Mouse (Mus musculus) intestine, embryonic 16.5 days (tissue): ENCODE results near the gene Prdx1. TPM values are rescaled to one million over a fixed set of nuclear protein-coding genes. Genes with fewer than 3 reads are reported as not detected.
"Not testable (repeated sequence)": the region's sequence is repeated elsewhere in the genome, so short reads cannot be mapped to it uniquely, and the experiment has no call there.

ENCODE experiments used
- ATAC-seq: fragments of 200-750 bp; cut with Nextera tagmentation; 2 replicates; pipeline ENCODE4 v1.8.0; 2017; ENCODE audit warnings: moderate TSS enrichment, moderate library complexity
- H3K27ac ChIP-seq: fragments of 300-500 bp; sonication (generic); 2 replicates; pipeline ENCODE4 v1.5.1; 2014; ENCODE audit warnings: mild to moderate bottlenecking, low read length
- H3K27me3 ChIP-seq: fragments of 300-500 bp; sonication (generic); replicated peaks from 2 replicates; pipeline ENCODE4 v1.6.1; 2014; ENCODE audit warnings: low read length, control low read depth, mixed read lengths; ENCODE audit not compliant: control insufficient read depth, insufficient read depth
- H3K36me3 ChIP-seq: fragments of 300-500 bp; sonication (generic); 2 replicates; pipeline ENCODE4 v1.6.1; 2014; ENCODE audit warnings: low read length, control low read depth; ENCODE audit not compliant: control insufficient read depth, insufficient read depth
- H3K4me1 ChIP-seq: fragments of 300-500 bp; sonication (generic); 2 replicates; pipeline ENCODE4 v1.6.1; 2014; ENCODE audit warnings: low read length, control low read depth, mixed read lengths; ENCODE audit not compliant: control insufficient read depth, insufficient read depth
- H3K4me2 ChIP-seq: fragments of 300-500 bp; sonication (generic); 2 replicates; pipeline ENCODE4 v1.6.1; 2014; ENCODE audit warnings: low read depth, low read length, control low read depth
- H3K4me3 ChIP-seq: fragments of 300-500 bp; sonication (generic); 2 replicates; pipeline ENCODE4 v1.5.1; 2014; ENCODE audit warnings: mild to moderate bottlenecking, low read length
- H3K9ac ChIP-seq: fragments of 300-500 bp; sonication (generic); 2 replicates; pipeline ENCODE4 v1.6.1; 2014; ENCODE audit warnings: low read depth, low read length
- H3K9me3 ChIP-seq: fragments of 300-500 bp; sonication (generic); 2 replicates; pipeline ENCODE4 v1.6.1; 2016; ENCODE audit warnings: low read length, control low read depth; ENCODE audit not compliant: control insufficient read depth
- WGBS: fragments of 180-500 bp; shearing (Covaris S2); extraction: QIAGEN DNeasy Blood & Tissue Kit; methylation state at CpG from one replicate; pipeline ENCODE4 v1.1.7; 2014; 5-methylcytosine and 5-hydroxymethylcytosine counted together
- polyA plus RNA-seq: library from polyadenylated mRNA; unstranded; fragments of >200 nt; fragmentation: Nextera tagmentation; extraction: Ambion mirVana; gene quantifications from 2 replicates; pipeline ENCODE4 v1.2.1, GENCODE M21; 2015

Gene Prdx1
- polyA plus RNA-seq, 1 experiment from 2014 or later, result 1,485 TPM

GRCm38 (mm10) chr4:116653228-116653627 lies 32.1 kb upstream of the Prdx1 start:
- no peak overlapping the region for H3K4me3 ChIP-seq
- H3K9ac ChIP-seq, result no peak overlapping the region
- H3K27ac ChIP-seq, result no peak overlapping the region
- H3K4me2 ChIP-seq, result no peak overlapping the region
- no peaks in the 10 kb centered on the region for H3K27me3 ChIP-seq
- H3K36me3 ChIP-seq, result no peaks in the 10 kb centered on the region
- no peaks in the 10 kb centered on the region for H3K9me3 ChIP-seq
- no peak for ATAC-seq
- peaks cover 13% of the 10 kb centered on the region for H3K4me1 ChIP-seq
- WGBS, result 82% methylated on average over 6 of the region's 6 CpGs

- Histone ChIP-seq H3K4me1 (peaks cover 7% of the 10 kb centered on the region), H3K27ac (peak overlapping the region; percentile 43; the same call in 1 of the 2 replicates), H3K27me3 (no peaks in the 10 kb centered on the region), H3K9me3 (no peaks in the 10 kb centered on the region), H3K4me3 (no peak overlapping the region), H3K4me2 (no peak overlapping the region), H3K9ac (no peak overlapping the region), H3K36me3 (no peaks in the 10 kb centered on the region)
- ATAC-seq, result 0 out of 2 replicates have a peak, but pooled peaks have one; percentile 19
- WGBS, result 46% methylated on average over 2 of the region's 2 CpGs
Observed at GRCm38 (mm10) chr4:116655100-116655499, 30.2 kb upstream of the Prdx1 start.

- no peaks in the 10 kb centered on the region for H3K27me3 ChIP-seq
- WGBS, result 74% methylated on average over 3 of the region's 3 CpGs
- no peak overlapping the region for H3K27ac ChIP-seq
- H3K9ac ChIP-seq, result no peak overlapping the region
- H3K36me3 ChIP-seq, result no peaks in the 10 kb centered on the region
- no peak overlapping the region for H3K4me3 ChIP-seq
- no peaks in the 10 kb centered on the region for H3K9me3 ChIP-seq
- H3K4me1 ChIP-seq, result peaks cover 6% of the 10 kb centered on the region; the same call in 1 of the 2 replicates
- H3K4me2 ChIP-seq, result no peak overlapping the region
- ATAC-seq, result no peak
Observed at GRCm38 (mm10) chr4:116655658-116656057, 29.7 kb upstream of the Prdx1 start.

- H3K4me2 ChIP-seq, result no peak overlapping the region
- H3K4me1 ChIP-seq, result peaks cover 3% of the 10 kb centered on the region; the same call in 1 of the 2 replicates
- no peak overlapping the region for H3K27ac ChIP-seq
- H3K27me3 ChIP-seq, result no peaks in the 10 kb centered on the region
- no peaks in the 10 kb centered on the region for H3K9me3 ChIP-seq
- ATAC-seq, result no peak
- no peaks in the 10 kb centered on the region for H3K36me3 ChIP-seq
- H3K4me3 ChIP-seq, result no peak overlapping the region
- 43% methylated on average over 3 of the region's 3 CpGs for whole genome bisulfite sequencing
- no peak overlapping the region for H3K9ac ChIP-seq
Observed at GRCm38 (mm10) chr4:116657971-116658370, 27.4 kb upstream of the Prdx1 start.

GRCm38 (mm10) chr4:116659474-116659873 lies 25.9 kb upstream of the Prdx1 start:
- peaks cover 3% of the 10 kb centered on the region; the same call in 1 of the 2 replicates for H3K4me1 ChIP-seq
- no peak overlapping the region for H3K27ac ChIP-seq
- WGBS, result 44% methylated on average over 2 of the region's 2 CpGs
- no peaks in the 10 kb centered on the region for H3K36me3 ChIP-seq
- H3K9me3 ChIP-seq, result no peaks in the 10 kb centered on the region
- no peaks in the 10 kb centered on the region for H3K27me3 ChIP-seq
- peak; percentile 50 for ATAC-seq
- no peak overlapping the region for H3K4me3 ChIP-seq
- H3K4me2 ChIP-seq, result no peak overlapping the region
- no peak overlapping the region for H3K9ac ChIP-seq

- H3K27me3 ChIP-seq, H3K9ac ChIP-seq, H3K4me1 ChIP-seq, H3K36me3 ChIP-seq, H3K27ac ChIP-seq, H3K4me3 ChIP-seq, H3K4me2 ChIP-seq, ATAC-seq, H3K9me3 ChIP-seq: not testable (repeated sequence)
- WGBS, result 79% methylated on average over 6 of the region's 6 CpGs
Observed at GRCm38 (mm10) chr4:116659916-116660315, 25.4 kb upstream of the Prdx1 start.

- Histone ChIP-seq H3K27me3 (no peaks in the 10 kb centered on the region), H3K4me3 (no peak overlapping the region), H3K9ac (no peak overlapping the region), H3K4me2 (no peak overlapping the region), H3K27ac (peak overlapping the region; percentile 82), H3K36me3 (no peaks in the 10 kb centered on the region), H3K4me1 (peaks cover 3% of the 10 kb centered on the region; the same call in 1 of the 2 replicates), H3K9me3 (no peaks in the 10 kb centered on the region)
- peak; percentile 86 for ATAC-seq
- WGBS, result 56% methylated on average over 6 of the region's 6 CpGs
Observed at GRCm38 (mm10) chr4:116660829-116661228, 24.5 kb upstream of the Prdx1 start.

- Histone ChIP-seq H3K4me1 (peaks cover 3% of the 10 kb centered on the region; the same call in 1 of the 2 replicates), H3K27me3 (no peaks in the 10 kb centered on the region), H3K9me3 (no peaks in the 10 kb centered on the region), H3K36me3 (no peaks in the 10 kb centered on the region), H3K27ac (no peak overlapping the region), H3K4me2 (no peak overlapping the region), H3K4me3 (no peak overlapping the region), H3K9ac (no peak overlapping the region)
- no peak for ATAC-seq
- WGBS, result 100% methylated on average over 1 of the region's 1 CpGs
Observed at GRCm38 (mm10) chr4:116661998-116662397, 23.3 kb upstream of the Prdx1 start.

GRCm38 (mm10) chr4:116666625-116667024 lies 18.7 kb upstream of the Prdx1 start:
- H3K4me2 ChIP-seq, result no peak overlapping the region
- H3K36me3 ChIP-seq, result no peaks in the 10 kb centered on the region
- WGBS, result 68% methylated on average over 4 of the region's 4 CpGs
- no peaks in the 10 kb centered on the region; the same call in 1 of the 2 replicates for H3K4me1 ChIP-seq
- ATAC-seq, result no peak
- H3K27ac ChIP-seq, result no peak overlapping the region
- no peak overlapping the region for H3K9ac ChIP-seq
- H3K9me3 ChIP-seq, result no peaks in the 10 kb centered on the region
- no peaks in the 10 kb centered on the region for H3K27me3 ChIP-seq
- H3K4me3 ChIP-seq, result no peak overlapping the region

GRCm38 (mm10) chr4:116668145-116668544 lies 17.2 kb upstream of the Prdx1 start:
- no peak overlapping the region for H3K4me3 ChIP-seq
- ATAC-seq, result no peak
- no peaks in the 10 kb centered on the region for H3K9me3 ChIP-seq
- 50% methylated on average over 3 of the region's 3 CpGs for WGBS
- no peak overlapping the region for H3K4me2 ChIP-seq
- H3K27me3 ChIP-seq, result no peaks in the 10 kb centered on the region
- peak overlapping the region; percentile 4; the same call in 1 of the 2 replicates for H3K27ac ChIP-seq
- no peak overlapping the region for H3K9ac ChIP-seq
- H3K4me1 ChIP-seq, result peaks cover 3% of the 10 kb centered on the region; the same call in 1 of the 2 replicates
- H3K36me3 ChIP-seq, result no peaks in the 10 kb centered on the region
